Comparison of ENCODE assay signal across 24 mouse cellular contexts in the genomic region with DNA sequence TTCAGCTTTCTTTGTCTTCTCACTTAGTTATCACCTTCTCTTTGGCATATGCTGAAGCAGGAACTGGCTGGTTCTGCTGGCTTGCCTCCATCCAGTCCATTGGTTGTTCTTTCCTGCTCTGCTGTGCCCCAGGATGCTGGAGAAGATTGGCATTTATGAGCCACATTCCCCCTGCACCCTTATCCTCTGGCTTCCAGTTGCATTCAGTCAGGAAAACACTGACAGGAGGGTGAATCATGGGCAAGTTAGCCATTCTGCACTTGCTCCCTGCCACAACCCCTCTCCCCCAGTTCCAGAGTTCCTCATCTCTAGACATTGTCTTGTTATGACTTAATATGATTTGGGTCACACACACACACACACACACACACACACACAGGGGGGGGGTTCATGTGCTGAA.
"Had no signal": no experiment of that assay in that cellular context is flagged by ENCODE, and none has a peak within 500 bp of the region (broad histone marks: within the 10 kb centered on the region; RNA-seq: fewer than 3 reads in every experiment).

No protein-coding gene starts in this region.

- H3K27me3 ChIP-seq: heart, embryonic 12.5 days; hindbrain, embryonic 13.5 days; hindbrain, embryonic 15.5 days; kidney, embryonic 15.5 days; limb, embryonic 13.5 days; limb, embryonic 15.5 days; liver, embryonic 12.5 days had no signal

- ATAC-seq: hindbrain, postnatal 0 days; intestine, embryonic 16.5 days; liver, embryonic 12.5 days had no signal

- H3K4me1 ChIP-seq: heart, embryonic 10.5 days; heart, embryonic 12.5 days; hindbrain, embryonic 13.5 days; hindbrain, embryonic 15.5 days; kidney, embryonic 15.5 days; limb, embryonic 13.5 days; limb, embryonic 15.5 days; liver, embryonic 12.5 days had no signal

- H3K4me3 ChIP-seq: heart, embryonic 10.5 days; heart, embryonic 12.5 days; hindbrain, embryonic 13.5 days; hindbrain, embryonic 15.5 days; kidney, embryonic 15.5 days; limb, embryonic 13.5 days; limb, embryonic 15.5 days; liver, embryonic 12.5 days had no signal

- H3K9me3 ChIP-seq: heart, embryonic 10.5 days; heart, embryonic 12.5 days; hindbrain, embryonic 13.5 days; hindbrain, embryonic 15.5 days; kidney, embryonic 15.5 days; limb, embryonic 15.5 days; liver, embryonic 12.5 days had no signal

- DNase-seq: gastrocnemius, postnatal 14 days; gastrocnemius, postnatal 36 days; heart, adult 18-20 months; heart, postnatal 10 days; kidney, adult 11 months; kidney, adult 2 months; kidney, adult 9 months; kidney, postnatal 14 days; kidney, postnatal 36 days; layer of hippocampus, adult 9-11 months; layer of hippocampus, postnatal 36 days; left cerebral cortex, postnatal 4 days had no signal

- H3K27ac ChIP-seq: heart, embryonic 10.5 days; hindbrain, embryonic 13.5 days; hindbrain, embryonic 15.5 days; hindbrain, postnatal 0 days; kidney, embryonic 15.5 days; kidney, postnatal 0 days; limb, embryonic 13.5 days; limb, embryonic 15.5 days; liver, embryonic 12.5 days; liver, embryonic 14.5 days had no signal

- H3K9ac ChIP-seq: heart, embryonic 12.5 days; hindbrain, embryonic 13.5 days; hindbrain, embryonic 15.5 days; kidney, embryonic 15.5 days; limb, embryonic 13.5 days; limb, embryonic 15.5 days; liver, embryonic 12.5 days; liver, embryonic 14.5 days had no signal

- H3K36me3 ChIP-seq: heart, embryonic 10.5 days; heart, embryonic 12.5 days; hindbrain, embryonic 13.5 days; hindbrain, embryonic 15.5 days; kidney, embryonic 15.5 days; limb, embryonic 13.5 days; limb, embryonic 15.5 days; liver, embryonic 12.5 days had no signal

- H3K4me2 ChIP-seq: heart, embryonic 12.5 days; hindbrain, embryonic 13.5 days; hindbrain, embryonic 15.5 days; kidney, embryonic 15.5 days; limb, embryonic 13.5 days; limb, embryonic 15.5 days; liver, embryonic 12.5 days had no signal
